Mouse (Mus musculus) left cerebral cortex, adult 18-20 months (tissue): ENCODE measurements at regions not wholly inside any gene's neighbourhood (a gene's known extent, or its start where the extent isn't known, plus 50 kb on each side); places are given as distances from the start of the nearest gene placed in this dataset.

Experiments
- DNase-seq, 2 experiments: peaks; one replicate each; pipeline ENCODE4 v3.0.0; 2021 to 2022; ENCODE audit warnings: low spot score in 2 of 2, mixed read lengths in 1 of 2

DNA sequence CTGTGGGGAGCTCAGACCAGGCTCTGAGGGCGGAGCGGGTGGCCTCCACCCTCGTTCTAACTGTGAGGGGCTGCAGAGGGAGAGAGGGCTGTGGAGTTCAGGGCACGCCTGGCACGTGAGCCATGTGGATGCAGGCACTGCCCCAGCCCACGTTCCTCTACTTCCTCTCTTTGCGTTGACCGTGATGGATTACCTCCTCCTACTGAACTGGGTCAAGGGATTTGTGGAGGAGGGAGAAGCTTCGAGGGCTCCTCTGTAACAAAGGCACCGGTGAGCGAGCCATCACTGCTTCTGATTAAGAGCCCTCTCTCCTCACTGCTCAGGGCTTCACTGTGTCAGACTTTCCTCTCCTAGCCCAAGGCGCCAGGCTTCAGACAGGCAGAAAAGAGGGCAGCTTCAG, 371.1 kb downstream of the Cdh26 start:
- no peak for DNase-seq

DNA sequence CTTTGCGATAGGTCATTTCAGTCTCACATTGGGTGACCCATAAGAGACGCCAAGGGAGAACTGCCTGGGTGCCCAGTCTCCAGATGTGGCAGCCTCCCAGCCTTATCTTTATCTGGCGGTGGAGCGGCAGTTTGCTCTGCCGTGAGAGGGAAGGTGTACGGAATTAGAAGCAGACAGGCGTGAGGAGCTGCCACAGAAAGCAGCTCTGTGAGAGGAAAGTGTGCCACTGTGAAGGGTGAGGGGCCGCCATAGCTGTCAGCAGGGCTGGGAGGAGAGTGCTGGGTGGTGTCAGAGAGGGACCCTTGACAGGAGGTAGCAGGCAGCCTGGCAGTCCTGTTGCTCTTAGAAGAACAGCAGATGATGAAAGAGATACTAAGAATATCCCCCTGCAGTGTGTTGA, 375.0 kb downstream of the Cdh26 start:
- DNase-seq = no peak

DNA sequence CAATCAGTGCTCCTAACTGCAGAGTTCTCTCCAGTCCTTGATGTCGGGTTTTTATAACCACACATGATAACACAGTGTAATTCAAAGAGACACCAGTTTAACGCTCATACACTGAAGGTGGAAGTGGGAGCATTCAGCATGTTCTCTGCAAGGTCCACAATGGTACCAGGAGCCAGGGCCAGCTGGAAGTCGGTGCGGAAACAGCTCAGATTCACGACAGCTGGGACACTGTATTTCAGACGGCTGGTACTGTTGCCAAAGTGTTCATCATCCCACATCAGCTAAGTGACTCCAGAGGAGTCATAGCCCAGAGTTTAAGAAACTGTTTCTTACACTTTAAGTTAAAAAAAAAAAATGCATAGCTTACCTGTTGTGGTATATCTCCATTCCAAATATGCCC, 391.2 kb downstream of the Cdh26 start:
- no peak for DNase-seq

DNA sequence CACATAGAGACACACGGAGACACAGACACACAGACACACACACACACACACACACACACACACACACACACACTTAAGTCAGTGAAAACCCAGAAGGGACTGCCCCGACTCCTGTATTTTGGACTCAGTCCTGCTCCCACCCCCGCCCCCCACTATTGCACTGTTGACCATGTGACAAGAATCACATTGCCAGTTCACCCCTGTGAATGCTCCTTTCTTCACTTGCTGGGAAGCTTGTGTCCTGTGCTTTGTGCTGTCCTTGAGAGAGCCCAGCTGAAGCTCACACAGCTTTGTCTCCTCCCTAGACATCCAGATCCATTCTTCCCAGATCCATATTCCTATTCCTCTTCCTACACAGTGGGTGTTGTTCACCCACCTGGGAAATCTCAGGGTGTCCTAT, 400.0 kb downstream of the Cdh26 start:
- DNase-seq = no peak

DNA sequence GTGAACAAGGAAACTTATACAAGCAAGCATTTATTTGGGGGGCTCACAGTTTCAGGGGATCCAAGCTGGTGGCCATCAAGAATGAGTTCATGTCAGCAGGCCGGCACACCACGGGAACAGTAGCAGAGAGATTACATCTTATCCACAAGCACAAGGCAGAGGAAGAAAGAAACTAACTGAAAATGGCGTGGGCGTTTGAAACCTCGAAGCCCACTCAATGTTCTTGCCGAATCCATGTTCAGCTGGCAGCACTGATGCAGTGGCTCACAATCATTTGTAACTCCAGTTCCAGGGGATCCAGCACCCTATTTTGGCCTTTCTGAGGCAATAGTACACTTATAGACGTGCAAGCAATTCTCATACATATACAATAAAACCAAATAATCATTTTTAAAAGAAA, 404.7 kb downstream of the Cdh26 start:
- DNase-seq = peak; percentile 13 to 26

DNA sequence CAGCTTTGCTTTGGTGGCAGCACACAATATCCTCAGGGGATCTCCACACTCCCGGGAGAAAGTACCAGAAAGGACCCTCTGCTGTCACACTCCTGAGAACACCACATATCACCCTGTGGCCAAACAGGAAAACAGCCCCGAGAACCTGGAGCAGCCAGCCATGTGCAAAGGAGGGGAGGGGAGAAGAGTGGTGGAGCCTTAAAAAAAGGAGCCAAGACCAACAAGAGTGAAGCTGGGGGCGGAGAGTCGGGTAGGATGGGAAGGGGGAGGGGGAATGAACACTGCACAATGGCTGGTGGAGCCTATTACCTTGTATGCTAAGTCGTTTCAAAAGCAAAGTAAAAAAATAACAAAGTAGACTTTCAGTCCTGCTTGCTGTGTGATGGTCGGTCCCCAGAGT, 408.2 kb downstream of the Cdh26 start:
- no peak for DNase-seq

DNA sequence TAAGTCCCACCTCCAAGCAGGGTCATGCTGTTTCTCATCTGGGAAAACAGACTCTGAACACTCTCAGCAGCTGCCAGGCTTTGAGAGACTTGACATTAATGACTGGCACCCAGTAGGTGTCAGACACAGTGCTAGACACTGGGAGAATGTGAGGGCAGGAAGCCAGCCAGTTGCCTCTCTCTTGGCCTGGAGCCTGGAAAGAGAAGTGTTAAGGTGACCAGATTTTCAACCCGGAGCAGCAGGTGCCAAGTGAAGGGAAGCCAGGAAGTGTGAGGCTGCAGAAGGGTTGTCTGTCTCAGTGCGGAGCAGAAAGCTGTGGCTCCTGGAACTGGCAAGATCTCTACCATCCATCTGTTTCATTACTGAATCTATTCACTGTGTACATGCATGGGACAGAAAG, 410.6 kb downstream of the Cdh26 start:
- DNase-seq = no peak

DNA sequence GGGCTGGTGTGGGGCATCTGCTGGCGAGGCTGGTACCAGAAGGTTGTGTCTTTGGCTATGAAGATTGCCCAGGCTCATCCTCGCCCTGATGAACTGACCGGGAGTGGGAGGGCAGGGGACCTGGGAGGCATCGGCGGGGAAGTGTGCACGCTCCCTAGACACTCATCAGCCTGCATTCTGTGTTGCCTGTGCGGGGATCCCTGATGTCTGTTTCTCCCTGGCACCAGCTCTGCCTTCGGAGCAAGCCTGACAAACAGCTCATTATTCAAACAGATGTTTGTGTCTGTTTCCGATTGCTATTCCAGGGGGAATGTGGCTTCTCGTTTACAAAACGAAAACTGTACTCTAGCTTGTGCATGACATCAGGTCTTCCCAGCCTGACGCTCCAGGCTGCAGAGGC, 412.3 kb downstream of the Cdh26 start:
- DNase-seq = no peak

DNA sequence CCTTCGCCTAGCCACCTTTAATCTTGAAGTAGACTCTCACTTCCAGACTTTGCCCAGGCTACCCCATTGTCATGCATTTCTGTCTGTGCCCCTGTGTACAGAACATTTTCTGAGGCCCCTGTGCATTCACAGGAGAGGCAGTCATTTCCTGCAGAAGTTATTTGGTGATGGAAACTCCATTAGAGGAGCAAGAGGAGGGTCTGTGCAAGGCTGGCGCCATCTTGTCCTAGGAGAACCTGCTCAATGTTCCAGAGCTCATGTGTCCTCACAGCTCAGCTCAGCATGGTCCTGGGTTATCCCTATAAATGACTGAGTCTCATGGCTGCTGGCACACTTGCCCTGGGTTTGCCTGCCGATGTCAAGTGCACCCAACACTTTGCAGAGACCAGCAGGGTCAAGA, 413.1 kb downstream of the Cdh26 start:
- no peak for DNase-seq

DNA sequence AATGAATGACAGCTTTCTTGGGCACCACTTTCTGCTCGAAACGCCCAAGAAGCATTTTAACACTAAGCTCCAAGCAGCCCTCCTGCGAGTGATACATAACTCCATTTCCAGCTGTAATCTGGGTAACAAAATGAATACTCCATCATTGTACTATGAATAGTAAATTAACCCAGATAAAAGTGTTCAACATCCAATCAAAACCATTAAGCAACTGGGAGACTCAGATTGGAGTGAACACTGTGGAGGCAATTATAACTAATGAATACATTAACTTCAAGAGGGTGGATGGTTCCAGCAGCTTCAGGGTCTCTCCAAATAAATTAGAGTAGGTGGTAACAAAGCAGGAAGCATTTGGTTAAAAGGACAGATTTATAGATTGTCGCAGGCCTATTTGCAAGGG, 414.2 kb downstream of the Cdh26 start:
- DNase-seq = no peak

DNA sequence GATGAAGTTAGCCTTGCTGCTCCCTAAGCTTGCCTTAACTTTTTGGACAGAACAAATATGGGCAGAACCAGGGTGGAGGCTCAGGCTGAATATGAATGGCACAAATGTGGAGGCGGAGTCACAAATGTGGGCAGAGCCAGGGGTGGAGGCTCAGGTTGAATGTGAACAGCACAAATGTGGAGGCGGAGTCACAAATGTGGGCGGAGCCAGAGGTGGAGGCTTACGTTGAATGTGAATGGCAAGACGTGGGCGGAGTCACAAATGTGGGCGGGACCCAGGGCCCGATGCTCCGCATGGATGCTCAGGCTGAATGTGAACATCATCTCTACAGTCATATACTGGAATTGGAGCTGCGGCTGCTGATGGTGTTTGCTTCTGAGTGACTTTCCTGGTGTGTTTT, 420.0 kb downstream of the Cdh26 start:
- no peak for DNase-seq

DNA sequence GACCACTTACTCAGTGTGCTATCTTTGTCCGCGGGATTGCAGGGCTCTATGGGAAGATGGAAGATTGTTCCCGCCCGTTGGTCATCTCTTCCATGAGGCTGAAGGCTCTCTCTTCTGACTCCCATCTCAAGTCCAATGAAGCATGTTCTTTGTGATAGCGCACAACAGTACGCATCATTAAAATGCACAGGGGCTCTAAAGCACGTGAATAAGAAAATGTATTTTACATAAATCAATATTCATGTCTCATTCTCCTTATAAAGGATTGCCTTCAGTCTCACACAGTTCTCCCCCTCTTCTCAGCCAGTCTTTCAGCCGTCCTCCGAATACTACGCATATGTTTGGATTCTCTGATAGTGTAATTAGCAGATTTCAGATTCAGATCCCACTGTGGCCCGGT, 420.4 kb downstream of the Cdh26 start:
- no peak for DNase-seq

DNA sequence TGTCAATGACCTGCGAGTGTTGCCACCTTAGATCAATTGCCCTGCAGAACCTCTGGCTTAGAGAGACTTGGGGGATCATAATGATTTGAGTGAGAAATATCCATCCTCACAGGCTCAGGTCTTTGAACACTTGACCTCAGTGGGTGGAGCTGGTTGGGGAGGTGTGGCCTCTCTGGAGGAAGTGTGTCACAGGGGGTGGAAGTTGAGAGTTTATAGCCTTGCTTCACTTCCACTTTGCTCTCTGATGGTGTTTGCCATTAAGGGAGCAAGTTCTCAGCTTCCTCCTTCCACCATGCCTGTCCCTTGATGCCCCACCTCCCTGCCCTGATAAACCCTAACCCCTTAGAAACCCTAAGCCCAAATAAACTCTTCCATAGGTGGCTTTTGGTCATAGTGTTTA, 423.7 kb downstream of the Cdh26 start:
- no peak for DNase-seq

DNA sequence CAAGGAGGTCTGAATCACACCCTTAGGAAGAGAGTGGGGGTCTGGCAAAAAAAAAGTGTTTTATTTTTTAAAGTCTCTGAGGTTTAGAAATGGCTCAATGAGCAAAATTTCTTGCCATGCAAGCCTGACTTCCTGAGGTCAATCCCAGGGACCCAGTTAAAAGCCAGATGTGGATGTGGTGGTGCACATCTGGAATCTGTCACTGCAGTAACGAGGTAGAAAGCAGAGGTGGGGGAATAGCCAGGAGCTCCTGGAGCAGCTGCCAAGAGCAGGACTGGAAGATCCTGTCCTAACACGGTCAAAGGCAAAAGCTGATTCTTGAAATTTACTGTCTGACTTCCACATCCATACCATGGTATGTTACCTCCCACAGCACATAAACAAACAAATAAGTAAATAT, 424.4 kb downstream of the Cdh26 start:
- no peak for DNase-seq

DNA sequence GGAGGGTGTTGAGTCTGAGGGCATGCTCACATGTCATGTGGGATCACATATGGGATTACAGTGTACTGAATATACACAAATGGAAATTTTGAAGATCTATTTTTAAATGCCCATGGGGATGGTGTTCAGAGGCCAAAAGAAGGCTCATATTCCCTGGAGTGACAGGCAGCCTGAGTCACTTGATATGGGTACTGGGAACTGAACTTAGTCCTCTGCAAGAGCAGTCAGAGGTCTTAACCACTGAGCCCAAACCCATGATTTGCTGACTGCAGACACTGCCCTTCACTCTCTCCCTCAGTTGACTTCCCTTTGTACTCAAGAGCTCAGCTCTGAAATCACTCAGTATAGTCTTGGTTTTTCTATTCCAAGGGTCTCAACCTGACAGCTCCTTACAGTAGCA, 432.3 kb downstream of the Cdh26 start:
- no peak for DNase-seq

DNA sequence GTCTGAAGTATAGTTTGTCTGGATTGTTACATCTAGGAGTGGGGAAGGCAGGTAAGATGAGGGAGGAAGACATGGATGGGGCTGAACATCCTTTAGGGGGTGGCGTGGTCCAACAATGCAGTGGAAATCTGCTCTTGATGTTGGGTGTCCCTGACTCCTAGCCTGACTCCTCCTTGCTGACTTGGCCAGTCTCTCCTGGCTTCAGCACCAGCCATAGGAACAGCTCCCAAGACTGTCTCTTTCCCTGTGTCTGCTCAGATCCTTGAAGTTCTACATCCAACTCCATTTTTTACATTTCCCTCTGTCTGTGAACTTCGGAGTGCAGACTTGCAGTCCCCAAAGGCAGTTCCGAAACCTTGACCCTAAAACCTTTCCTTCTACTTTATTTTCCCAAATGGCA, 436.8 kb downstream of the Cdh26 start:
- DNase-seq = no peak

DNA sequence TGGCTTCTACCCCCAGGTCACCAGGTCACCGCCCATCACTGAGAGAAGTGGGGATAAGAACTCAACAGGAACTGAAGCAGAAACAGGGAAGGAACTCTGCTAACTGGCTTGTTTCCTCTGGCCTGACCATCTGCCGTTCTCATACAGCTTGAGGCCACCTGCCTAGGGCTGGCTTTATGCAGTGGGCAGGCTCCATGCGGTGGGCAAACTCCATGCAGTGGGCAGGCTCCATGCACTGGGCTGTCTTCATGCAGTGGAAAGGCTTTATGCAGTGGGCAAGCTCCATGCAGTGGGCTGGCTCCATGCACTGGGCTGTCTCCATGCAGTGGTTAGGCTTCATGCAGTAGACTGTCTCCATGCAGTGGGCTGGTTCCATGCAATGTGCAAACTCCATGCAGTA, 438.8 kb downstream of the Cdh26 start:
- no peak for DNase-seq

DNA sequence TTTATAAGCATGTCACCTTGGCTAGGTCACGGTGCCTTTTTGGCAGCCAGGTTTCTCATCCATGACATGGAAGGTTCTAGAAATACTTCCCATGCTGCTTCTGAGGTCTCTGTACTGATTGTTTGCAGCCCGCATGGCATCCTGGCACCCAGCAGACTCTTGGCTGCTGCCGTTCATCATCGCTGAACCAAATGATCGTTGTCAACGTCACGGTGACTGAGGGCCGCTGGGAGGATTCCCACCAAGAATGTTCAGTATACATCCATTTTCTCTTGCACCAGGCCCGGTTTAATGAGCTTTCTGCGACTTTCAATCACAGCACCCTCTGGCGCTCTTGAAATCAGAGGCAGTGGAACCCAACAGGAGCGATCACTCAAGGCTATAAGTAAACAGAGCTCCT, 448.1 kb downstream of the Cdh26 start:
- DNase-seq = no peak

DNA sequence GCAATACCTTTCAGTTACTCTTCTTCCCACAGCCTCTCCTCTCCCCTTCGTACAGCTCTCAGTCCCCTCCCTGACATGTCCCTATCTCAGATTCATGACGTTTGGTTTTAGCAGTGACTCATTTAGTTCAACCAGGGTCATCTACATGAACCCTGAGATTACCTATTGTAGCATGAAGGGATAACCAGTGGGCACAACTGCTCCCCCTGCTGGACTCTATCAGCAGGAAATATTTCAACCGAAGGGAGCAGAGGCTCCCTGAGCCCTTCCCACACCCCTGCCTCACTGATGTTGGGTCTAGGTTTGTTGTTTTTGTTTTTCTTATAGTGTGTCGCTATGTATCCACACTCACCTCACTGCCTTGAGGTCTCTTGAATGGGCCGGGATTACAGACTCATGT, 455.4 kb downstream of the Cdh26 start:
- peak; percentile 21 to 38 for DNase-seq

DNA sequence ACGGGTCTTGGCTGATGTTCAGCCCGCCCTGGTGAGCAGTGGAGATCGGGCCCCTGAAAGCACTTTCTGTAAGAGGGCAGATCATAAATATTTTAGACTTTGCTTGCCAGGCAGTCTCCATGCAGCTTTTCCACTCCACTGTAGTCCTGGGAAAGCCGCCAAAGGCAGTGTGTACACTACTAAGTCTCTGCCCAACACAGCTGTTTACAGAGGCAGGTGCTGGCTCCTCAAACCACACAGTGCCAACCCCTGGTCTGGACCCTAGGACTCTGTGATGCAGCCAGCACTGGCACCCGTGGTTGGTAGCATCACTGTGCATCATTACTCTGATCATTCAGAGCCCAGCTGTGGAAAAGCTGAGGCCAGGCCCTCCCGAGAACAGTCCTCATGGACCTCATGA, 458.4 kb downstream of the Cdh26 start:
- no peak for DNase-seq

DNA sequence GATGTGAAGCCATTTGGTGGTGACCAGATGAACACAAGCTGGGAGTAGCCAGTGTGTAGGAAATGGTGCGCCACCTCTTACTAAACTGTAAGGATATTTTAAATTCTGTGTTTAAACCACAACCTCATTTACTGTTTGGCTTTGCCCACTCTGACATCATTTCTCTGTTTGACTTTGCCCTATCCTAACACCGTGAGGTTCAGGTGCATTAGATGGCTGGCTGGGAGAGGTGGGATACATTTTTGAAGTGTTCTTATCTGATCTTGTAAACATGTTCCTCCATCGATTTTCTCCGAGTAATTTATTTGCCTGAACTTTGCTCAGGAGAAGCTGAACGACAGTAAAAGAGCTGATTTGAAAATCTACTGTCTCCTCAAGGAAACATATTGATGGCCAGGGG, 472.1 kb downstream of the Cdh26 start:
- DNase-seq = no peak

DNA sequence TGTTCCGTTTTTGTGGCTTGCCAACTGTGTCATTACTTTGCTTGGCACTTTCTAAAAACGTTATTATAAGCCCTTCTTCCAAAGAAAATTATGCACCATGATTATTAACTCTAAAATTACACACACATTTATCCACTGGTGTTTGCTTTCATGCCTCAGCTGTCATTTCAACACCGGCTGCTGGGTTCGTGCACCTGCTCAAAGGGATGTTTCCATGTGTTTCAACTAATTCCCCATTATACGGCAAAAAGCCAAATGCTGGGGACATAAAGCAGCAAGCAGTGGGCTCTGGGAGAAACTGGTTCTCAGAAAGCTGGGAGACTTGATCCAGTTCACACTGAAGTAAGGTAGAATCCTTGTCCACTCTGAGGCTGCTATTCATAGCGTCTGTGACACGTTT, 479.0 kb downstream of the Cdh26 start:
- no peak for DNase-seq

DNA sequence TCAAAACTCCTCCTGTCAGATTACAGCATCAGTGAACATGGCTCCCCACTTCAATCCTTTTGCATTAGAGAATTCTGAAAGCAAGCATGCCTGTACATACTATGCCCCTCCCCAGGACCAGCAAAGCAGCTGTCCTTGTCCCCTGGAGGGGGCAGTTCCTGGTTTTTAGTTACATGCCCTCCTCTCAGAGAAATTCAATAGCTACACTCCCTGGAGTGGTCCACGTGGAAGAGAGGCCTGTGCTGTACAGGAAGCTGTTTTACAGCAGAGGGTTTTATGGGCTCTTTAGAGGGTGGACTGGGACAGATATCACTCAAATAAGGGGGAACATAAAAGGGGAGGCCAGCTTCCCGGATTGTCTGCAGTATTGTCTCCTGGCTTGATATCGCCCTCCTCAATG, 481.3 kb downstream of the Cdh26 start:
- DNase-seq = no peak

DNA sequence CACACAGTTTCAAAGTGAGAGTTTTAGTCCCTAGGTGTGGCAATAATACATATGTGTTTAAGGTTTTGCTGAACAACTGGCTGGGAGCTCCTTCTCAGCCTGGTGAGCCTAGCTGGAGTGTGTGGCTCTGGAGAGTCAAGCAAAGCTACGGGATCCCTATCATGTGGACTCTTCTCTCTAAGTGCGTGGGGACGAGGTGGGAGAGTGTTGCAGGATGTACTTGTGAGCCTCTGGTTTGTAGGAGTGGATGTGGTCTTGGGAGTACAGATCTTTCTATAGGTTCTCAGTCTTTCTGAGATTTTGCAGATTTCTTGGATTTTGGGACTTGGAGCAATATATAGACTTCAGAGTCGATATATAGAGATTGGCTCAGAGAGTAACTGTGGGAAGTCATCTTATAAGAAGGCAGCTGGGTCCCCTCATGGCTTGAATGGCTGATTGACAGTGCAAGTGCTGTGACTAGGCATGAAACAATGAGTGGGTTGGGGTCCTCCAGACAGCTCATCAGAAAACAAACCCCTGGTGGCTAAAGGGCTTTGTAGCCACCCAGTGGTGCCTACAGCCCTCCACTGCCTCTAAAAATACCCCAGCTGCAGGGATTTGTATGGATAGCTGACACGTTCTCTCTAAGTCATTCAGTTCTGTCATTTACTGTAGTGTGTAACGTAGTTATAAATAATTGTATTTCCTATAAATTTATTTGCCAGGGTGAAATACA, 486.1 kb downstream of the Cdh26 start:
- no peak for DNase-seq
